Mouse (Mus musculus): ENCODE data around the gene Abl1. TPM values are rescaled to one million over a fixed set of nuclear protein-coding genes. Genes with fewer than 3 reads are reported as not detected.

Gene Abl1
- polyA plus RNA-seq, 1 experiment from 2014 or later: 49.0 TPM

- Histone ChIP-seq H3K4me2 (ENCODE audit: low read depth) (peak overlapping the region; percentile 92), H3K36me3 (ENCODE audit: control insufficient read depth, insufficient read depth, low read length) (no peaks in the 10 kb centered on the region), H3K4me1 (ENCODE audit: control insufficient read depth, insufficient read depth, low read length) (peaks cover 39% of the 10 kb centered on the region), H3K4me3 (ENCODE audit: low read depth, low read length) (peak overlapping the region; percentile 91), H3K27ac (ENCODE audit: low read depth, low read length) (no peak overlapping the region), H3K9ac (ENCODE audit: low read length) (peak overlapping the region; percentile 98), H3K9me3 (ENCODE audit: control insufficient read depth, low read length) (no peaks in the 10 kb centered on the region), H3K27me3 (ENCODE audit: control insufficient read depth, insufficient read depth, low read length) (no peaks in the 10 kb centered on the region)
- WGBS: 3% methylated on average over 4 of the region's 4 CpGs
- no peak for ATAC-seq (ENCODE audit: insufficient read depth, low FRiP score, low TSS enrichment)
- DNase-seq (ENCODE audit: low spot score): no peak
Measured at GRCm38 (mm10) chr2:31761585-31761984, 73.4 kb downstream of the Abl1 start.

- Histone ChIP-seq H3K27me3 (ENCODE audit: control insufficient read depth, insufficient read depth, low read length) (no peaks in the 10 kb centered on the region), H3K4me2 (ENCODE audit: low read depth) (peak overlapping the region; percentile 92), H3K27ac (ENCODE audit: low read depth, low read length) (no peak overlapping the region), H3K9me3 (ENCODE audit: control insufficient read depth, low read length) (no peaks in the 10 kb centered on the region), H3K4me1 (ENCODE audit: control insufficient read depth, insufficient read depth, low read length) (peaks cover 39% of the 10 kb centered on the region), H3K4me3 (ENCODE audit: low read depth, low read length) (peak overlapping the region; percentile 91), H3K9ac (ENCODE audit: low read length) (peak overlapping the region; percentile 42; the same call in 1 of the 2 replicates), H3K36me3 (ENCODE audit: control insufficient read depth, insufficient read depth, low read length) (no peaks in the 10 kb centered on the region)
- ATAC-seq (ENCODE audit: insufficient read depth, low FRiP score, low TSS enrichment): no peak
- DNase-seq (ENCODE audit: low spot score): no peak
- 38% methylated on average over 3 of the region's 3 CpGs for WGBS
Measured at GRCm38 (mm10) chr2:31762155-31762554, 74.0 kb downstream of the Abl1 start.

- no peaks in the 10 kb centered on the region for H3K27me3 ChIP-seq (ENCODE audit: control insufficient read depth, insufficient read depth, low read length)
- H3K9ac ChIP-seq (ENCODE audit: low read length): no peak overlapping the region; the same call in 1 of the 2 replicates
- DNase-seq (ENCODE audit: low spot score) (peak; percentile 59), ATAC-seq (ENCODE audit: insufficient read depth, low FRiP score, low TSS enrichment) (no peak)
- H3K27ac ChIP-seq (ENCODE audit: low read depth, low read length): 0 out of 2 replicates have a peak overlapping the region, but pooled peaks have one; percentile 5
- H3K9me3 ChIP-seq (ENCODE audit: control insufficient read depth, low read length): no peaks in the 10 kb centered on the region
- peak overlapping the region; percentile 15 for H3K4me2 ChIP-seq (ENCODE audit: low read depth)
- WGBS: 6% methylated on average over 2 of the region's 2 CpGs
- H3K4me1 ChIP-seq (ENCODE audit: control insufficient read depth, insufficient read depth, low read length): peaks cover 41% of the 10 kb centered on the region
- no peaks in the 10 kb centered on the region for H3K36me3 ChIP-seq (ENCODE audit: control insufficient read depth, insufficient read depth, low read length)
- H3K4me3 ChIP-seq (ENCODE audit: low read depth, low read length): 0 out of 2 replicates have a peak overlapping the region, but pooled peaks have one; percentile 91
Measured at GRCm38 (mm10) chr2:31762853-31763252, 74.7 kb downstream of the Abl1 start.

- no peak overlapping the region; the same call in 1 of the 2 replicates for H3K9ac ChIP-seq (ENCODE audit: low read length)
- no peak overlapping the region for H3K4me3 ChIP-seq (ENCODE audit: low read depth, low read length)
- no peaks in the 10 kb centered on the region for H3K27me3 ChIP-seq (ENCODE audit: control insufficient read depth, insufficient read depth, low read length)
- peak overlapping the region; percentile 15 for H3K4me2 ChIP-seq (ENCODE audit: low read depth)
- ATAC-seq (ENCODE audit: insufficient read depth, low FRiP score, low TSS enrichment) (no peak), DNase-seq (ENCODE audit: low spot score) (no peak)
- H3K27ac ChIP-seq (ENCODE audit: low read depth, low read length): 0 out of 2 replicates have a peak overlapping the region, but pooled peaks have one; percentile 5
- peaks cover 42% of the 10 kb centered on the region for H3K4me1 ChIP-seq (ENCODE audit: control insufficient read depth, insufficient read depth, low read length)
- H3K36me3 ChIP-seq (ENCODE audit: control insufficient read depth, insufficient read depth, low read length): no peaks in the 10 kb centered on the region
- 22% methylated on average over 2 of the region's 2 CpGs for WGBS
- no peaks in the 10 kb centered on the region for H3K9me3 ChIP-seq (ENCODE audit: control insufficient read depth, low read length)
Measured at GRCm38 (mm10) chr2:31763271-31763670, 75.1 kb downstream of the Abl1 start.

- Histone ChIP-seq H3K4me3 (ENCODE audit: low read depth, low read length) (no peak overlapping the region), H3K4me1 (ENCODE audit: control insufficient read depth, insufficient read depth, low read length) (peaks cover 48% of the 10 kb centered on the region), H3K4me2 (ENCODE audit: low read depth) (no peak overlapping the region), H3K36me3 (ENCODE audit: control insufficient read depth, insufficient read depth, low read length) (no peaks in the 10 kb centered on the region), H3K27ac (ENCODE audit: low read depth, low read length) (no peak overlapping the region), H3K9ac (ENCODE audit: low read length) (no peak overlapping the region), H3K27me3 (ENCODE audit: control insufficient read depth, insufficient read depth, low read length) (no peaks in the 10 kb centered on the region), H3K9me3 (ENCODE audit: control insufficient read depth, low read length) (no peaks in the 10 kb centered on the region)
- DNase-seq (ENCODE audit: low spot score): no peak
- 95% methylated on average over 6 of the region's 6 CpGs for WGBS
- no peak for ATAC-seq (ENCODE audit: insufficient read depth, low FRiP score, low TSS enrichment)
Measured at GRCm38 (mm10) chr2:31767104-31767503, 78.9 kb downstream of the Abl1 start.

- Histone ChIP-seq H3K27me3 (ENCODE audit: control insufficient read depth, insufficient read depth, low read length) (no peaks in the 10 kb centered on the region), H3K9ac (ENCODE audit: low read length) (no peak overlapping the region), H3K9me3 (ENCODE audit: control insufficient read depth, low read length) (no peaks in the 10 kb centered on the region), H3K36me3 (ENCODE audit: control insufficient read depth, insufficient read depth, low read length) (no peaks in the 10 kb centered on the region), H3K4me1 (ENCODE audit: control insufficient read depth, insufficient read depth, low read length) (peaks cover 41% of the 10 kb centered on the region), H3K4me3 (ENCODE audit: low read depth, low read length) (no peak overlapping the region), H3K4me2 (ENCODE audit: low read depth) (no peak overlapping the region), H3K27ac (ENCODE audit: low read depth, low read length) (no peak overlapping the region)
- DNase-seq (ENCODE audit: low spot score) (no peak), ATAC-seq (ENCODE audit: insufficient read depth, low FRiP score, low TSS enrichment) (no peak)
- WGBS: 83% methylated on average over 4 of the region's 4 CpGs
Measured at GRCm38 (mm10) chr2:31767815-31768214, 79.6 kb downstream of the Abl1 start.

- no peak overlapping the region for H3K4me3 ChIP-seq (ENCODE audit: low read depth, low read length)
- 44% methylated on average over 4 of the region's 4 CpGs for WGBS
- H3K27ac ChIP-seq (ENCODE audit: low read depth, low read length): peak overlapping the region; percentile 3; the same call in 1 of the 2 replicates
- ATAC-seq (ENCODE audit: insufficient read depth, low FRiP score, low TSS enrichment) (no peak), DNase-seq (ENCODE audit: low spot score) (no peak)
- H3K9ac ChIP-seq (ENCODE audit: low read length): no peak overlapping the region
- no peak overlapping the region for H3K4me2 ChIP-seq (ENCODE audit: low read depth)
- peaks cover 30% of the 10 kb centered on the region for H3K4me1 ChIP-seq (ENCODE audit: control insufficient read depth, insufficient read depth, low read length)
- H3K9me3 ChIP-seq (ENCODE audit: control insufficient read depth, low read length): no peaks in the 10 kb centered on the region
- H3K27me3 ChIP-seq (ENCODE audit: control insufficient read depth, insufficient read depth, low read length): no peaks in the 10 kb centered on the region
- H3K36me3 ChIP-seq (ENCODE audit: control insufficient read depth, insufficient read depth, low read length): no peaks in the 10 kb centered on the region
Measured at GRCm38 (mm10) chr2:31769115-31769514, 80.9 kb downstream of the Abl1 start.

GRCm38 (mm10) chr2:31769631-31770111 lies 81.5 kb downstream of the Abl1 start:
- 48% methylated on average over 6 of the region's 6 CpGs for WGBS
- H3K9ac ChIP-seq (ENCODE audit: low read length): no peak overlapping the region
- ATAC-seq (ENCODE audit: insufficient read depth, low FRiP score, low TSS enrichment) (no peak), DNase-seq (ENCODE audit: low spot score) (no peak)
- peaks cover 30% of the 10 kb centered on the region for H3K4me1 ChIP-seq (ENCODE audit: control insufficient read depth, insufficient read depth, low read length)
- peak overlapping the region; percentile 24; the same call in 1 of the 2 replicates for H3K27ac ChIP-seq (ENCODE audit: low read depth, low read length)
- no peaks in the 10 kb centered on the region for H3K27me3 ChIP-seq (ENCODE audit: control insufficient read depth, insufficient read depth, low read length)
- no peak overlapping the region for H3K4me3 ChIP-seq (ENCODE audit: low read depth, low read length)
- H3K36me3 ChIP-seq (ENCODE audit: control insufficient read depth, insufficient read depth, low read length): no peaks in the 10 kb centered on the region
- H3K9me3 ChIP-seq (ENCODE audit: control insufficient read depth, low read length): no peaks in the 10 kb centered on the region
- no peak overlapping the region for H3K4me2 ChIP-seq (ENCODE audit: low read depth)

GRCm38 (mm10) chr2:31770781-31771441 lies 82.7 kb downstream of the Abl1 start:
- H3K27me3 ChIP-seq (ENCODE audit: control insufficient read depth, insufficient read depth, low read length): no peaks in the 10 kb centered on the region
- H3K9me3 ChIP-seq (ENCODE audit: control insufficient read depth, low read length): no peaks in the 10 kb centered on the region
- 43% methylated on average over 7 of the region's 7 CpGs for WGBS
- no peak for ATAC-seq (ENCODE audit: insufficient read depth, low FRiP score, low TSS enrichment)
- no peak overlapping the region for H3K4me3 ChIP-seq (ENCODE audit: low read depth, low read length)
- peak overlapping the region; percentile 49; the same call in 1 of the 2 replicates for H3K27ac ChIP-seq (ENCODE audit: low read depth, low read length)
- DNase-seq (ENCODE audit: low spot score): peak; percentile 39
- H3K4me1 ChIP-seq (ENCODE audit: control insufficient read depth, insufficient read depth, low read length): peaks cover 27% of the 10 kb centered on the region
- no peak overlapping the region for H3K9ac ChIP-seq (ENCODE audit: low read length)
- H3K36me3 ChIP-seq (ENCODE audit: control insufficient read depth, insufficient read depth, low read length): peaks cover 2% of the 10 kb centered on the region; the same call in 1 of the 2 replicates
- peak overlapping the region; percentile 5; the same call in 1 of the 2 replicates for H3K4me2 ChIP-seq (ENCODE audit: low read depth)
